Mouse (Mus musculus): ENCODE measurements around the gene Stip1.
"Not testable (repeated sequence)": the region's sequence is repeated elsewhere in the genome, so short reads cannot be mapped to it uniquely, and the experiment has no call there.

The Stip1 gene

GRCm38 (mm10) chr19:7039841-7040636 lies at the start of gene Stip1:
TSS of gene Stip1 (minus strand) at chr19:7039967.
- peak; percentile 100 for DNase-seq (ENCODE audit: low read depth, low spot score)

- DNase-seq (ENCODE audit: low read depth, low spot score) = no peak
These were observed 49.3 kb upstream of the Stip1 start for GRCm38 (mm10) chr19:7089050-7089449.

- no peak for DNase-seq (ENCODE audit: low read depth, low spot score)
These were observed 48.8 kb upstream of the Stip1 start for GRCm38 (mm10) chr19:7088558-7088957.

- no peak for DNase-seq (ENCODE audit: low read depth, low spot score)
These were observed 45.0 kb upstream of the Stip1 start for GRCm38 (mm10) chr19:7084734-7085133.

- DNase-seq (ENCODE audit: low read depth, low spot score) = no peak
These were observed 43.4 kb upstream of the Stip1 start for GRCm38 (mm10) chr19:7083035-7083794.

GRCm38 (mm10) chr19:7081516-7082266 lies 41.9 kb upstream of the Stip1 start:
- DNase-seq (ENCODE audit: low read depth, low spot score) = no peak

- no peak for DNase-seq (ENCODE audit: low read depth, low spot score)
These were observed 38.5 kb upstream of the Stip1 start for GRCm38 (mm10) chr19:7078271-7078670.

GRCm38 (mm10) chr19:7077666-7078065 lies 37.9 kb upstream of the Stip1 start:
- no peak for DNase-seq (ENCODE audit: low read depth, low spot score)

- DNase-seq (ENCODE audit: low read depth, low spot score) = not testable (repeated sequence)
These were observed 35.6 kb upstream of the Stip1 start for GRCm38 (mm10) chr19:7075336-7075735.

GRCm38 (mm10) chr19:7073997-7074781 lies 34.4 kb upstream of the Stip1 start:
- DNase-seq (ENCODE audit: low read depth, low spot score) = no peak

GRCm38 (mm10) chr19:7072221-7072620 lies 32.5 kb upstream of the Stip1 start:
- no peak for DNase-seq (ENCODE audit: low read depth, low spot score)

GRCm38 (mm10) chr19:7070775-7071174 lies 31.0 kb upstream of the Stip1 start:
- no peak for DNase-seq (ENCODE audit: low read depth, low spot score)

GRCm38 (mm10) chr19:7069781-7070763 lies 30.3 kb upstream of the Stip1 start:
- DNase-seq (ENCODE audit: low read depth, low spot score) = no peak

- DNase-seq (ENCODE audit: low read depth, low spot score) = no peak
These were observed 29.1 kb upstream of the Stip1 start for GRCm38 (mm10) chr19:7068661-7069531.

GRCm38 (mm10) chr19:7068136-7068535 lies 28.4 kb upstream of the Stip1 start:
- peak; percentile 90 for DNase-seq (ENCODE audit: low read depth, low spot score)

GRCm38 (mm10) chr19:7067344-7068050 lies 27.7 kb upstream of the Stip1 start:
- no peak for DNase-seq (ENCODE audit: low read depth, low spot score)

- no peak for DNase-seq (ENCODE audit: low read depth, low spot score)
These were observed 27.1 kb upstream of the Stip1 start for GRCm38 (mm10) chr19:7066828-7067342.

Data from forelimb bud, embryonic 11.5 days (tissue).